Mouse (Mus musculus) heart, adult 9 months (tissue): ENCODE measurements around the gene Coa7.

ENCODE experiments used
- DNase-seq, 2 experiments: peaks; one replicate each; pipeline ENCODE4 v3.0.0; 2022; ENCODE audit warnings: low spot score in 2 of 2

Gene Coa7

GRCm38 (mm10) chr4:108383183-108383714, 55.3 kb downstream of the Coa7 start, which contains the start of gene Shisal2a:
Gene Shisal2a (minus strand): TSS chr4:108383349.
- no peak for DNase-seq

DNA sequence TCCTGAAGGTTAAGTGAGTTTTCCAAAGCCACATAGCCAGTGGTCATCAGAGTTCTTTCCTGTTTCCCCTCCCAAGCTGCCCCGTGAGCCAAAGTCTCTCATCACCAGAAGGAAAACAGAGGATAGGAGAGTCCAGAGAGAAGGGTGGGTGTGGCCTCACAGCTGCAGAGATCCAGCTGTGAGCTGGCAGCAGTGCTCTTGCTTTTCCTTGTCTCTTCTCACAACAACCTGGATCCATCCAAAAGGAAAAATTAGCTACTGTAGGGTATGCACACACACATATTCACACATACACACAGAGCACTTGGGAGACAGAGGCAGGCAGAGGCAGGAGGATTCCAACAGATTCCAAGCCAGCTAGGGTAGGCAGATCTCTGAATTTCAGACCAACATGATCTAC, 58.1 kb downstream of the Coa7 start:
- DNase-seq: peak in 1 of 2 experiments; percentile 31

- DNase-seq: no peak
Observed at GRCm38 (mm10) chr4:108387106-108387505, 59.2 kb downstream of the Coa7 start.

GRCm38 (mm10) chr4:108387681-108388253, 59.8 kb downstream of the Coa7 start:
- peak; percentile 81 to 84 for DNase-seq

DNA sequence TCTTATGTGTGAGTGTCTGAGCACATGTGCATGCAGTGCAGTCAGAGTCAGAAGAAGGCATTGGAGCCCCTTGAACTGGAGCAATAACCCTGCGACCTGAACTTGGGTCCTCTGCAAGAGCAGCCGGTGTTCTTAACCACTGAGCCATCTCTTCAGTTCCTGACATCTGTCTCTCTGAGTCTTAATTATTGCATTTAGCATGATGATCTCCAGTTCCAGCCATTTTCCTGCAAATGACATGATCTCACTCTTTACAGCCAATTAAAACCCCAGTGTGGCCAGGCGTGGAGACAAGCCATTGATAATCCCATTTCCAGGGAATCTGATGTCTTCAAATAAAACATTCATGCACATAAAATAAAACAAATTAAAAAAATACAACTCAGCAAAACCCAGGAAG, 60.8 kb downstream of the Coa7 start:
- DNase-seq: no peak

GRCm38 (mm10) chr4:108391124-108391523, 63.2 kb downstream of the Coa7 start:
- DNase-seq: no peak
